11 mouse cellular contexts compared by ENCODE assay signal in the genomic region with DNA sequence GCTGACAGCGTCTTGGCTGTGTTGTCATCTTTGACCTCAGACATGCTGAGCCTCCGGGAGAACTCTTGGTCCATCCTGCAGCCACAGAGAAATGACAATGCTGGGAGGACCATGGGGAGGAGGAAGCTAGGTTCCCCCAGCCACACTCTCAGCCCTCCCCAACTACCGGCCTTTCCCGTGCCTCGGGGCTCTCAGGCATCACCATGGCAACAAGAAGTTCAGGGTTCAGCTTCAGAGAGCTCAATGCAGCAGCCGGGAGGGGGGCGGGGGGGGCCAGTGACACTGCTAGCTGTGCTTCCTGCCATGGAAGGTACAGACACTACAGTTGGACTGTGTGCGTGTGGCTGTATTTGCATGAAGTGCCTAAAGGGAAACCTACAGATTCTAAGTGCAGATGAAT.
DNase-seq lines count a peak whose midpoint lies in the region; ATAC-seq lines count a peak whose summit lies in the region.
"Had no signal": no experiment of that assay in that cellular context is flagged by ENCODE, and none has a peak within 500 bp of the region (broad histone marks: within the 10 kb centered on the region; RNA-seq: fewer than 3 reads in every experiment).

No protein-coding gene starts in this region.

- no peak for ATAC-seq in lung, embryonic 16.5 days (ENCODE audit: low read depth)
- peak; percentile 67 for ATAC-seq in hindbrain, embryonic 13.5 days (ENCODE audit: low FRiP score)
- peak; percentile 66 for ATAC-seq in neural tube, embryonic 12.5 days (ENCODE audit: low FRiP score, low read depth)
- ATAC-seq in cerebellum, adult (ENCODE audit: insufficient number of reproducible peaks, low FRiP score, low TSS enrichment) = no peak

- 0 out of 2 replicates have a peak overlapping the region, but pooled peaks have one; percentile 16 for H3K27ac ChIP-seq in lung, embryonic 16.5 days (ENCODE audit: low read length)
- peak overlapping the region; percentile 31 for H3K27ac ChIP-seq in hindbrain, embryonic 13.5 days
- 0 out of 2 replicates have a peak overlapping the region, but pooled peaks have one; percentile 13 for H3K27ac ChIP-seq in neural tube, embryonic 12.5 days
- H3K27ac ChIP-seq: layer of hippocampus, adult 2 months had no signal

- no peak overlapping the region for H3K9ac ChIP-seq in lung, embryonic 16.5 days (ENCODE audit: low read length)
- no peak overlapping the region for H3K9ac ChIP-seq in hindbrain, embryonic 13.5 days
- no peak overlapping the region for H3K9ac ChIP-seq in neural tube, embryonic 12.5 days

- no peaks in the 10 kb centered on the region; the same call in 1 of the 2 replicates for H3K4me1 ChIP-seq in lung, embryonic 16.5 days (replicated peaks; ENCODE audit: control insufficient read depth, insufficient read depth, low read length)
- H3K4me1 ChIP-seq in hindbrain, embryonic 13.5 days (replicated peaks) = peaks cover 18% of the 10 kb centered on the region
- H3K4me1 ChIP-seq in neural tube, embryonic 12.5 days = peaks cover 8% of the 10 kb centered on the region

- no peak overlapping the region for H3K4me3 ChIP-seq in lung, embryonic 16.5 days (ENCODE audit: low read length)
- H3K4me3 ChIP-seq in hindbrain, embryonic 13.5 days = no peak overlapping the region
- no peak overlapping the region for H3K4me3 ChIP-seq in neural tube, embryonic 12.5 days
- H3K4me3 ChIP-seq: layer of hippocampus, adult 2 months had no signal

- no peak overlapping the region for H3K4me2 ChIP-seq in lung, embryonic 16.5 days (ENCODE audit: low read depth, low read length)
- peak overlapping the region; percentile 16; the same call in 1 of the 2 replicates for H3K4me2 ChIP-seq in hindbrain, embryonic 13.5 days
- peak overlapping the region; percentile 18; the same call in 1 of the 2 replicates for H3K4me2 ChIP-seq in neural tube, embryonic 12.5 days (replicated peaks)

- peaks cover 25% of the 10 kb centered on the region for H3K36me3 ChIP-seq in lung, embryonic 16.5 days (ENCODE audit: control insufficient read depth, insufficient read depth, low read length)
- peaks cover 85% of the 10 kb centered on the region for H3K36me3 ChIP-seq in hindbrain, embryonic 13.5 days
- H3K36me3 ChIP-seq in neural tube, embryonic 12.5 days = peaks cover 55% of the 10 kb centered on the region

- 29% methylated on average over 8 of the region's 8 CpGs for WGBS in lung, embryonic 16.5 days
- 19% methylated on average over 8 of the region's 8 CpGs for WGBS in hindbrain, embryonic 13.5 days
- 29% methylated on average over 8 of the region's 8 CpGs for WGBS in neural tube, embryonic 12.5 days

- H3K9me3 ChIP-seq in lung, embryonic 16.5 days (ENCODE audit: control insufficient read depth, low read length) = no peaks in the 10 kb centered on the region
- no peaks in the 10 kb centered on the region for H3K9me3 ChIP-seq in hindbrain, embryonic 13.5 days
- no peaks in the 10 kb centered on the region for H3K9me3 ChIP-seq in neural tube, embryonic 12.5 days

- DNase-seq in lung, postnatal 4 days = no peak
- peak; percentile 31 for DNase-seq in embryo, embryonic 10 days (ENCODE audit: low spot score)
- no peak for DNase-seq in thymus, adult 18-20 months
- no peak for DNase-seq in urinary bladder, postnatal 25 days (ENCODE audit: low spot score)
- DNase-seq: cerebellum, postnatal 25 days; lung, postnatal 10 days had no signal

- no peaks in the 10 kb centered on the region for H3K27me3 ChIP-seq in lung, embryonic 16.5 days (ENCODE audit: control insufficient read depth, insufficient read depth, low read depth, low read length)
- H3K27me3 ChIP-seq in hindbrain, embryonic 13.5 days = no peaks in the 10 kb centered on the region
- H3K27me3 ChIP-seq in neural tube, embryonic 12.5 days (replicated peaks) = no peaks in the 10 kb centered on the region

Comparison
In these comparisons a context has a peak if more than half of its experiments do, and no peak if none do; other contexts are left out.
1. ATAC-seq: peak in hindbrain, embryonic 13.5 days (single experiment) and neural tube, embryonic 12.5 days (single experiment); none in lung, embryonic 16.5 days (single experiment) and cerebellum, adult (single experiment).
2. Peak in every context shown above with its lines, with median percentiles within 50 percentile points of each other: H3K27ac ChIP-seq.